Mouse (Mus musculus) heart, postnatal 10 days (tissue): ENCODE measurements at regions not wholly inside any gene's neighbourhood (a gene's known extent, or its start where the extent isn't known, plus 50 kb on each side); places are given as distances from the start of the nearest gene placed in this dataset.
"Not testable (repeated sequence)": the region's sequence is repeated elsewhere in the genome, so short reads cannot be mapped to it uniquely, and the experiment has no call there.

Experiments
- DNase-seq, 2 experiments: peaks; one replicate each; pipeline ENCODE4 v3.0.0; 2021
- intact Hi-C: fragments of 180-260 bp; cut with DNase I; formaldehyde crosslinking; loops from one replicate; pipeline ENCODE4 v1.15.1; 2025

DNA sequence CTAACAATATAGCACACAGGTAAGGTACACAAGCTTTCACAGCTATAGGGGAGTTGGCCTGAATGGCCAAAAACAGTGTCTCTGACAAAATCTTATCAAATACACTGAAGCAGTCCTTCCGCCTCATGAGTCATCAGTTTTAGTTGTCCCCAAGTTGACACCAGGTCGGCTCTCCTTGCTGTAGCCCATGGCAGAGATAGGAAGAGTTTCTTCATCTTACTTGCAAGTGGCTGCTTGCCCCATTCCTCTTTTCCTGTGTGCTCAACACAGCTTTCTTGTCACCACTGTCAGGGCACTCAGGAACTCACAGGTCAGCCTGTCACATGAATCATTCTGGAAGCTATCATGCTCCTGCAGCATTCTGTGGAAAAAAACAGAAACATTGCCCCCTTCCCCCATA is 77.1 kb downstream of the Olfr721-ps1 start:
- DNase-seq, intact Hi-C loops: not testable (repeated sequence)

DNA sequence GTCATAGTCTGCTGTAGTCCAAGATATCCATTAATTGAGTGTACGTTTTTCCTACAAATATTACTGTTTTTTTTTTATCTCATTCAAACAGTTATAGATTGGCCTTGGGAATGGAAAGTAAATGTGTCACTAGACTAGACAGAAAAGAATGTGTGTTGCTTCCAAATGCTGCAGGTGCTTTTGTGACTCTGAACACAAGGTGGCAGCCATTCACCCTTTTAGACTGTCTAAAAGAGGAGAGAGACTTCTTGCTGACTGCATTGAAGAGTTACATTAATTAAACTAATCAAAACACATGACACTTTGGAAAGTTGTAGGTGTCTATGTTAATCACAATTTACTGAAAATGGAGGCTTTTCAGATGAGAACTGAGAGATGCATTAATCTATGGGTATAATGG is 80.7 kb downstream of the Olfr721-ps1 start:
- intact Hi-C loops = loop anchor here (1.0 kb wide), 3 partner anchors 381 to 503 kb away; no protein-coding TSS in a partner anchor
- peak; percentile 50 to 59 for DNase-seq

DNA sequence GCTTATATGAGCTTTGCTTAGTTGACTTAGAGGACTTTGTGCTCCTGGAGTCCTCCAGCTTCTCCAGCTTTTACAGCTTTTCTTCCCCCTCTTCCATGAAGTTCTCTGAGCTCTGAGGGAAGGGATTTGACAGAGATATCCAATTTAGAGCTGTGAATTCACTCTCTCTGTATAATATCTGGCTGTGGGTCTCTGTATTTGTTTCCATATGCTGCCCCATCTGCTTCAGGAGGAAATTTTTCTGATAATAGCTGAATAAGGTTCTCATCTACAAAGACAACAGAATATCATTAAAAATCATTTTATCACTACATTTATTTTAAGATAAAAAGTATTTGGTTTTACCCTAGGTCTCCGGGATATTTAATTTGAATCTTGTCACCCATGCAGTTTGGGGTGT is 85.3 kb downstream of the Olfr721-ps1 start:
- intact Hi-C loops = no loop called here
- no peak for DNase-seq

DNA sequence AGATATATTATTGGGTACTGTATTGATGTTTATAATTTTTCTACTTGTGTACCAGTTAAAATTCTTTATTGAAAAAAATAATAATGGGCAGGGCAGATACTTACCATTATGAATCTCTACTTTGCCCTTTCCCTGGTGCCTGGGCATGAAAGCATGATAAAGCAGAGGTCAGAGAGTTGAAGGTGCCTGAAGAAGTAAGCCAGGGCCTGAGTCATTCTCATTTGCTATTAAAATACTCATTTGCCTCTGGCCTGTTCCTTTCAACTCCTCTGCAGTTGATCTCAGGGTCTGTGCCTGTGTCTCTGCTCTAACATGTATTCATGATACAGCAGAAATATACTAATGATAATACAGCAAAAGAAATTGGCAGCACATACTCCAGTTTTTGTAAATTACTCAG is 89.4 kb downstream of the Olfr721-ps1 start:
- intact Hi-C loops = no loop called here
- no peak for DNase-seq

DNA sequence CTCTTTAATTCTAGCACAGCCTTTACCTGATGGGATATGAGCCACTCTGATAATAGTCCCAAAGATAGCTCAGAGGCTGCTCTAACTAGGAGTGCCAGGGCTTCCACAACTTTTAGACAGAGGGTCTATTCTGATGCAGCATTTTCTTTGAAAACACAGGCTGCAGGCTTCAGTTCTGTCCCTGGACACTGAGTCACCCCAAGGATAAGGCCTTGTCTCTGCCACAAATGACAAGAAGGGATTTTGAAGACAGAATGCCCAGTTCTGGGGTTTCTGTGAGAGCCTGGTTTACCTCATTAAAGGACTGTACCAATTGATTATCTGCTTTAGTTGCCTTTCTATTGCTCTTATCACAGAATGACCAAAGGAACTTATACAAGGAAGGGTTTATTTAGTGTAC is 90.9 kb downstream of the Olfr721-ps1 start:
- intact Hi-C loops = no loop called here
- no peak for DNase-seq

DNA sequence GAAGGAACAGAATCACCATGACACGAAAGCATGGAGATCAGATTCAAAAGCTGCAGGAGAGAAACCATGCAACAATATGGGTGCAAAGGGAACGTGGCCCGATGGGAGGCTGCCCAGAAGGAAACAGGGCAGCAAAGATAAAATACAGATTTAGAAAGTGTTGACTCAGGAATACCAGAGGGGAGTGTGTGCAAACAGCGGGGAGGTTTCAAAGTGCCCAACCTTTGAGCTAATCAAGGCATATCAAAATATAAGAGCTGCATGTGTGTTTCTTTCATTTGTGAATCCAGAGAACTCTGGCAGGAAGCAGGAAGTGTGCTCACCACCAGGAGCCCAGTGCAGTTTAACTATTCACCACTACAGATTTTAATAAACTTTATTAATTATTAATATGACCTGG is 110.8 kb downstream of the Olfr721-ps1 start:
- intact Hi-C loops = no loop called here
- no peak for DNase-seq

DNA sequence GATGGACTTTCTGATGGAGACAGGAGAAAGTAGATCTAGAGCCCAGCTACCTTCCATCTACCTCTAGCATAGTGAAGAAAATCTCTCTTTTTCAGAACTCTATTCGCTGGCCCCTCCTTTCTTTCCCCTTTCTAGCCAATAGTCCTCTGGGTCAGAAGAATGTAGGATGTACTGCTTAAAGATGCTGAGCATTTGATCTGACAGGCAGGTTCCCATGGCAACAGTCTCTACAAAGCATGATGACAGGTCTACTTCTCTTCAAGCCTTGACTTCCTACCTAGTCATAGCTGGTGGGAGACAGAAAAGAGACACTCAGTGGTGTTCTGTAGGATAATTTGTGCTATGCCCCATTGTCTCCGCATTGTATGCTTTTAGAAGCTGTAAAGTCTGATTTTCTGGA is 112.0 kb downstream of the Olfr721-ps1 start:
- DNase-seq = no peak
- intact Hi-C loops = no loop called here

DNA sequence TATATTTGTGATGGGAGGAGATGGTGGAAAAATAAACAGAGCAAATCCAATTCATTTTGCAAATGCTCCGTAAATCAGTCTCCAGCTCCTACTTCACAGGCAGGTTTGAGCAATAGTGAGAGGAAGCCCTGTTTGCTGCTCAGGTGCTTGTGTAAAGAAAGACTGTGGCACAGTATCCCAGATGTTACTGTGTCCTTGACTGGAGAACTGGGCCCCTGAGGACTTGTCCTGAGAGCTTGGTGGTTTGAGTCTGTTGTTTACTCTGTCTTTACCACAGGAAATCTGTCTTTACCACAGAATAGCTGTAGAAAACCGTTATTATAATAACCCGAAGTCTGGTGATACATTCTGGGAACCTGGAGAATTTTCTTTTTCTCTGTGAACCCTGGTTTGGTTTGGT is 112.4 kb downstream of the Olfr721-ps1 start:
- intact Hi-C loops = no loop called here
- DNase-seq = no peak

DNA sequence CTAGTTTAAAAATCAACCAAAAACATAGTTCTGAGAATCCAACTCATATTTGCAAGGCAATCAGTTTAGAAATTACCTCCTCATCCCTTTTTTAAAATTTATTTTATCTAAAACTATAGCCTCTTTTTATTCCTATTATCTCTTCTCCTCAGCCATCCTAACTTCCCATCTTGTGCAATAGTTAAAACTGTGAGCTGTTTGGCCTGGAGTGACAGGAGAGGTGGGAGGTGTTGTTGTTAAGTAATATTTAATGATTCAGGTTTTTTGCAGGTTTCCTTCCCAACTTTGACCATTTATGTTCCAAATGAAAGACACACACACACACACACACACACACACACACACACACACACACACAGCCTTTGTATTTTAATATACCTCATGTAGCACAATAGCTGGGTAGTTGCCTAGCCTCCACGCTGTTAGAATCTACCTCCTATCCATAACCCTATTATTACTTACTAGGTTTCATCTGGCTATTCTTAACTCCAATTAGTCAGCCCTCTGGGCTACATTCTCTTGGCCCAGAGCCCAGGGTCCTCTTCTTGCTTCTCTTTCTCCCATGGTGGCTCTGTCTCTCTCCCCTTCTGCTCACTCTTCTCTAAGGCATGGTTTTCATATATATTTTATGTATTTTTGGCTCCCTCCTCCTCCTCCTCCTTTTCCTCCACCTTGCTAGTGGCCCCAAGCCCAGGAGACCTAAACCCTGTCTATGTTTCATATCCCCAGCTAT is 113.5 kb downstream of the Olfr721-ps1 start:
- intact Hi-C loops = no loop called here
- DNase-seq = peak; percentile 6 to 9

DNA sequence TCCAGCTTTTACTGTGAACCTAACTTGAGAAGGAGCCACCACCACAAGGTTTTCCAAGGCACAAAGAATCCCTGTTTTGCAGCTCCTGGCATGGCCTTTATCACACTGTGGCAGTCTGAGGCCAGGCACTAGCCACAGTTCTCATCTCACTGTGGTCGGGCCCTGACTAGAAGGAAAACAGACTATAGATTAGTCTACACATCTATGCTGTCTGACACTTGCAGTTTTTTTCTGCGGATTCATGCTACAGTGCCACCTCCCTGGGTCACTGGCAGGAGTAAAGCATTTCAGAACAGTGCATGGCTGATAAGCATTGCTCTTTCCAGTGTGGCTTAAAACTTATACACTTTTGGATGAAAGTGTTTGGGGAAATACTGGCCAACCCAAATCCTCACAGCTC is 114.3 kb downstream of the Olfr721-ps1 start:
- no peak for DNase-seq
- intact Hi-C loops = no loop called here

DNA sequence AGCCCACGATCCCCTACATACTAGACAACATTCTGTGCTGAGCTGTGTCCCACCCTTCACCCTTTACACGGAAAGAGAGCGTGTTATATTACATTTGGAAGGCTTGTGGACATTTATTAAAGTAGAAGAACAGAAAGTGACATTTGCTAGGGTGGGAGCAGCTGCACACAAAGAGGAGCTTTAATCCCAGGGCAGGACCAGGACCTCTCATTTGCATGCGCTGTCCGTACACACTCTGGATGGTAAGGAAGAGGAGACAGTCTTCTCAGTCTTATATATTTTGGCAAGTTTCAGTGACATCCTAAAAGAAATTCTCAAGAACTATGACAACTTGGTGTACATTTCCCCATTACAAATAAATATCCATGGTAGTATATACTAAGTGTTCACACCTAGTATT is 114.8 kb downstream of the Olfr721-ps1 start:
- intact Hi-C loops = no loop called here

DNA sequence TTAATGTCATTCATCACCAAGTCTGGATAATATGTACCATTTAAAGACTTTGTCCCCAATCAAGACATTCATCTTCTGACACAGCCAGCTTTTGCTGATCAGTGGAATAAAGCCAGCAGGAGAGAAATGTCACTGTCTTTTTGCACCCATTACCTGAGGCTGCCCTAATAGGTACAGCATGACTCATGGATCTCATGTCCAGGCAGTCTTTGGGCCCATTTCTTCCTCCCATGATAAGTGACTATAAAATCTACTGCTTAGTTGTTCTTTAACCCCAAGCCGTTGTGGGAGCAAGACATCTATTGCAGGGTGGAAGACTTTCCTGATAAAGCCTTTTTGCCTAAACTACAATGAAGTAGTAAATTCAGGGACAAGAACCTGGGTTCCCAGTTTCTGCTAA is 116.9 kb downstream of the Olfr721-ps1 start:
- intact Hi-C loops = no loop called here
- DNase-seq = no peak

More for the DNA sequence above, 114.8 kb downstream of the Olfr721-ps1 start:
- DNase-seq = no peak

DNA sequence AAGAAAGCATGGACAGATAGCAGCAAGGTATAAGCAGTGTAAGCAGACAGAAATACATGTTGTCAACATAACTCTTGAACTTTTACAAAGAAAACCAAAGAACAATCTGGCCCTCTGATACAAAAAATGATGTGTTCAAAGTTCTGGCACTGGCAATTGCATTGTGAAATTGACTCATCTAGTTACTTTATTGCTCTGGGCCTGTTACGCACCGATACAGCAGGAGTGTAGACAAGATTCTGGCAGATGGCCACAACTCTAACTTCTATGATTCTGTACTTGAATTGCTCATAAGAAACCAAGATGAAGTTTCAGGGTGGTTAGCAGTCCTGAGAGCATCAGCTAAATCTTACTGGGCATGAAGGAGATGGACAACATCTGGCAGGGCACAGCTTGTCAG is 117.7 kb downstream of the Olfr721-ps1 start:
- DNase-seq = no peak
- intact Hi-C loops = no loop called here

DNA sequence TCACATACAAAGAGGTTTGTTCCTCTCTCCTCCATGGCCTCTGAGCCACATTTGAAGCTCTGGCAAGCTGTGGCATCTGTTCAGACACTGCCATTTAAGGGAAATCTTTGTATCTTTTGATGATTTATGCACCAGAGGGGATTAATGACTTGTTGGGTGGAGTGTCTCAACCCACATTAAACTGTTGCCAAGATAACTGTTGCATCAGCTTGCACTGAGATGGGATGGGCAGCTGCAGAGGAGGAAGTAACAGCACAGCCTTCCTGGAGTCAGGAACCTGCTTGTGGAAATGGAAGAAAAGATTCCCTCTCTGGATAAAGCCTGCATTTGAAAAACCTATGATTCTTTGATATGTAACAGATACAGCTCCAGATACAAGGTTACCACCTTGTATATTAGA is 119.1 kb downstream of the Olfr721-ps1 start:
- DNase-seq = no peak
- intact Hi-C loops = no loop called here

DNA sequence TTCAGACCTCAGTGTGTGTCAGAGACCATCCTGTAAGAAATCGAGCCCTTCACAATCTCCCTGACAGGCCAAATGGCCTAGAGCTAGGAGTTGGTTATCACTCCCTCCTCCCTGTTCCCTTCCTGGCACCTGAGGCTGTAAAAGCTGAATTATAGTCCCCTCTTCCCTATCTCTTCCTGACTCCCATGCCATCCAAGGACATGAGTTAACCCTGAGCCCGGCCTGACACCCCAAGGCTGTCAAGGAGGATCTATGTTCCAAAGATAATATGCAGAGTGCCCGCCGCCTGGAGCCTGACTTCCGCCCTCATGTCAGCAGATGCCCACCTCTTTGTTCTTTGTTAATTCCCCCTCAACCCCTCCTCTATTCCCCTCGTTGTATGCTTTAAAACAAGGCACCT is 120.2 kb downstream of the Olfr721-ps1 start:
- DNase-seq, intact Hi-C loops: not testable (repeated sequence)

DNA sequence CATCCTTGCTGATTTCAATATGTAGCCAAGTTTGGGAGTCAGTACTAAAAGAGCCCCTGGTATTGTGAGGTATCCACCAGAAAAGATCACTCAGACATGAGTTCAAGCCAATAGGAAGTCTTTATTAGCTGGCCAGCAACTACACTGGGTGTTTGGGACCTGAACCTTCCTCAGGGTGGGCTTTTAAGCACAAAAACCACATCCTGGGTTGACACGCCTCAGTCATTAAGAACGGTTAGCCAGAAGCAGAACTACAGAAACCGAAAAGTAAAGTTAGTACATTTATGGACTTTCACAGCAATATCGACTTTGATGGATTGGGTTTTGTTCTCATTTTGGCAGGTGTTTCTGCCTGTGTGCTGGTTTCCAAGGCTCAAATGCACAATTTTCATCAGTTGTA is 124.1 kb downstream of the Olfr721-ps1 start:
- no peak for DNase-seq
- intact Hi-C loops = no loop called here

DNA sequence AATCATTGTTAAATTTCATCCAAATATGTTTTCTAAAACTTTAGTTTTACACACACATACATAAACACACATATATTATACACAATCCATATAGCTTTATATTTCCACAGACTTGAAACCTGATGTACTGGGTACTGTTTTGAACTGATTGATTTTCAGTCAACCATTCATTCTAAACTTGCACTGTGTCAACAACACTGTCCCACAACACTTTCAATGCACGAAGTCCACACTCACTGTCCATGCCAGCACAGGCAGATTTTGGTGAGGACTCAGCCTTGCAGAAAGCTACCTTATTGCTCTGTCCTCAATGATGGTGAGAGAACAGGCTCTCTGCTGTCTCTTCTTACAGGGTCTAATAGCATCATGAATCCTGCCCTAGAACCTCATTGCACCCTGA is 127.3 kb downstream of the Olfr721-ps1 start:
- no peak for DNase-seq
- intact Hi-C loops = no loop called here

DNA sequence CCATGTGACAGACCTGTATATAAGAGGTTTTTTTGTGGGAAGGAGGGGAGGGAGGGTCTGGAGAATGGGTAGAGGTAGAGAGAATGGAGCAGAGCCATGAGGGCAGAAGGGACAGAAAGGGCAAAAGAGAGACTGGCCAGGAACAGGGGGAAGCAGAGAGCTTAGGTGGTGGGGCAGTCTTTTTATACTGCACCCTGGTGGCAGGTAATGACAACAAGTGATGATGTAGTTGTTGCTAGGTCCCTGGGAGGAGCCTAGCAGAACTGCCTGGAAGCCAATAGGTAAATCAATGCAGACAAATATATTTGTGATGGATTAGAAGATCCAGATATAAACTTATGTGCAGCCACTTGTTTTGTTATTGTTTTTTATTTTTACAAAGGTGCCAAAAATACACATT is 140.1 kb downstream of the Olfr721-ps1 start:
- intact Hi-C loops = no loop called here

DNA sequence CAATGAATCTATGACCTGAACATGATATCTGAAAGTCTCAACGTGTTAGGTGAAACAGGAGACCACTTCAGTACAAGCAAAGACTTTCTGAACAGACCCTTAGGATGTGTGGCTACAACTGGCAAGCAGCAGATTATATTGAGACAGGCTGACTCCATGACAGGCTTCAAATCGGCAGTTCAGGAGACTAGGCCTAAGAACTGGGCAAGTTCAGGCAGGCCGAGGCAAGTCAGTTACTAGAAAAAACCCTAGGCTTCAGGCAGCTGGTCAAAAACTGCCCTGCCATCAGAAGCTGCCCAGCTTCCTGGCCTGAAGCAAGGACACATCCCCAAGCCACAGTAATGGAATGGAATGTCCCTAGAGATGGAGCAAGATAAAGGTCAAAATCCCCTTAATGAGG is 140.6 kb downstream of the Olfr721-ps1 start:
- intact Hi-C loops = no loop called here
- DNase-seq = no peak

More for the DNA sequence above, 140.1 kb downstream of the Olfr721-ps1 start:
- no peak for DNase-seq

DNA sequence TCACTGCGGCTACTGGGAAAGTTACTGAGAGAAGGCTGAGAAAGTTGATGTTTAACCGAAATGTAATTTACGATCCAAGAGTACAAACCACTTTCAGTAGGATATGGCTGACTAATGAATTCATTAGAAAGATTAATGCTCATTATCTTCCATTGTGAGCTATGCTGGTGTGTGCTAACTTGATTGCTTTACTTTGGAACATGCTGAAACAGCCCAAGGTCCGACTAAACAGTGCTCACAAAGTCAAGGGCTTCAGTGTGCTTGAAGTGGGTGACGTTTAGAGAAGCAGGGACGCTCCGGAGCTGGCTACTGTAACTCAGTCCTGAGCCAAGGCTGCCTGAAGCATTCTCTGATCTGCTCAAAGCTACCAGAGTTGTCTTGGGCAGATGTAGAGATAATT is 143.1 kb downstream of the Olfr721-ps1 start:
- no peak for DNase-seq
- intact Hi-C loops = no loop called here

DNA sequence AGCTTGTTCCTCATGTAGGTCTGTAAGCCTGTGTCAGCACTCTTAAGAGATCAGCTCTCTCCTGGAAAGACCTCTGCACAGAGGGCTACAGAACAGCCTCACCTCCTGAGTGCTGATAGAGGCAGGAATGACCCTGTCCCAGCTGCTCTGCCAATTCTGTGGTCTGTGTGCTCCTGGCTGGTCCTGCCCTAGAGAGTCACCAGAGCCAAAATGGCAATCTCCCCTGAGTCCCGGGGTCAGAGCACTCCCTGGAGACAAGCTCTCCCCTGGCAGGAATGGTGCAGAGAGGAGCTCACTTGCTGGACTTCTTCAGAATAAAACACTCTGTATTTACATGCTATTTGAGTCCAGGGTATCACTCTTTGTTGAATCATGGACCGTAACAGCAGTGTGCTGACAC is 149.9 kb upstream of the Slc4a7 start:
- intact Hi-C loops = no loop called here

DNA sequence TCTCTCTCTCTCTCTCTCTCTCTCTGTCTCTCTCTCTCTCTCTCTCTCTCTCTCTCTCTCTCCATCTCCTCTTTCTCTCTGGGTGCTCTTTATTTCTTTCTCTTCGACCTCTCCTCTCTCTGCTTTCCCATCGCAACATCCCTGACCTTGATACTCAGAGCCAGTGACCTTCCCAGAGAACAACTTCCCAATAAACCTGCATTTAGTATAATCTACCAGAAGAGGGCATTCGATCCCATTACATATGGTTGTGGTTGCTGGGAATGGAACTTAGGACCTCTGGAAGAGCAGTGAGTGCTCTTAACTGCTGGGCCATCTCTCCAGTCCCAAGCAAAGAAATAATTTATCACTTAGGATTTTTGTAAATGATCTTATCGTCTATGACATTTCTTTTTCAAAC is 127.2 kb upstream of the Slc4a7 start:
- intact Hi-C loops = no loop called here
- no peak for DNase-seq

More for the DNA sequence above, 149.9 kb upstream of the Slc4a7 start:
- peak in 1 of 2 experiments; percentile 3 for DNase-seq

DNA sequence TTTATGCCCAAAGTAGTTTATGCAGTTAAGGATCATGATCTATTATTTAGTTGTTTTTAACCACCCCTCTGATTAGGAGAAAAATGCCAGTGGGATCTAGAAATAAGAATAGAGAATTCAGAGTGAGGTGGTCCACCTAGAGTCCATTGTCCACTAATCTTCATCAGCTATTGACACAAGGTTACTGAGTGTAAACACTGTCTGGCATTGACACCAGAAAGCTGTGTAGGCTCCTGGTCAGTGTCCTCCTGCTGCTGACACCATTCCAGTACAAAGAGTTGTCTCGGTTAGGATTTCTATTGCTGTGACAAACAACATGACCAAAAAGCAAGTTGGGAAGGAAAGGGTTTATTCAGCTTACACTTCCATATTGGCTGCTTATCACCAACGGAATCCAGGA is 110.1 kb upstream of the Slc4a7 start:
- no peak for DNase-seq
- intact Hi-C loops = no loop called here
